Mouse (Mus musculus): Measurements from ENCODE around the gene Prkcd. TPM values are rescaled to one million over a fixed set of nuclear protein-coding genes. Genes with fewer than 3 reads are reported as not detected.

Prkcd gene
- polyA plus RNA-seq, 1 experiment: 29.3 TPM

DNA sequence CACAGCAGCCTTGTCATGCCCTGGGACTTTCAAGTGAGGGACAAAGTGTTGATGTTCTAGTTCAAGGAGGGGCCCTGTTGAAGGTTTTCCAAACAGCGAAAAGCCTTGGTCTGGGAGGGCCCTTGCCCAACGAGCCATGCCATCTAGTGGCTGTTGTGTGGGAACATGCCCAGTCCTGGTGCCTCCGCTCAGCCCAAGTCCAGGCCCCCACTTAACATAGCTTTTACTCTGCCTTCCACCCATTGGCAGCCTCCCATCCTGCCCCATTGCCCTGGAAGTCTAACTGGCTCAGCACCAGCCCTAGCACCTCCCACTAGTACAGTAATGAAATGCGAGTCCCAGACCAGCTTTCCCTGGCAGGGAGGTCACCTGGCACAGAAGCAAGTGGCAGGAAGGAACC is 25.0 kb upstream of the Prkcd start:
- TF ChIP-seq MAX (IDR thresholded peaks at IDR 0.05): no peak
- TF ChIP-seq CTCF (IDR thresholded peaks at IDR 0.05; ENCODE audit: control insufficient read depth, insufficient read depth, insufficient read length): peak; percentile 75
- Histone ChIP-seq H3K27me3 (ENCODE audit: control insufficient read depth, insufficient read depth, insufficient read length) (no peaks in the 10 kb centered on the region), H3ac (ENCODE audit: control insufficient read depth, insufficient read length, low read depth) (no peak overlapping the region), H3K4me3 (ENCODE audit: insufficient read depth, poor library complexity, severe bottlenecking) (no peak overlapping the region), H3K79me2 (ENCODE audit: control insufficient read depth, insufficient read depth) (peaks cover 11% of the 10 kb centered on the region), H3K36me3 (ENCODE audit: control insufficient read depth, insufficient read depth) (no peaks in the 10 kb centered on the region), H3K79me3 (ENCODE audit: low read depth) (peaks cover 3% of the 10 kb centered on the region)

GRCm38 (mm10) chr14:30649745-30650144 is 23.7 kb upstream of the Prkcd start:
- Histone ChIP-seq H3K36me3 (ENCODE audit: control insufficient read depth, insufficient read depth) (no peaks in the 10 kb centered on the region), H3K79me3 (ENCODE audit: low read depth) (no peaks in the 10 kb centered on the region), H3K79me2 (ENCODE audit: control insufficient read depth, insufficient read depth) (peaks cover 5% of the 10 kb centered on the region), H3ac (ENCODE audit: control insufficient read depth, insufficient read length, low read depth) (no peak overlapping the region), H3K4me3 (ENCODE audit: insufficient read depth, poor library complexity, severe bottlenecking) (no peak overlapping the region), H3K27me3 (ENCODE audit: control insufficient read depth, insufficient read depth, insufficient read length) (no peaks in the 10 kb centered on the region)
- TF ChIP-seq MAX (IDR thresholded peaks at IDR 0.05): no peak
- no peak for TF ChIP-seq CTCF (IDR thresholded peaks at IDR 0.05; ENCODE audit: control insufficient read depth, insufficient read depth, insufficient read length)
- no peak for TF ChIP-seq FOSL1 (IDR thresholded peaks at IDR 0.05; ENCODE audit: insufficient read depth, low read length, poor library complexity, severe bottlenecking)
- TF ChIP-seq MYOG (IDR thresholded peaks at IDR 0.05; ENCODE audit: control insufficient read depth, extremely low read depth, insufficient read length): no peak
- no peak for TF ChIP-seq CEBPB (IDR thresholded peaks at IDR 0.05; ENCODE audit: low read depth)

DNA sequence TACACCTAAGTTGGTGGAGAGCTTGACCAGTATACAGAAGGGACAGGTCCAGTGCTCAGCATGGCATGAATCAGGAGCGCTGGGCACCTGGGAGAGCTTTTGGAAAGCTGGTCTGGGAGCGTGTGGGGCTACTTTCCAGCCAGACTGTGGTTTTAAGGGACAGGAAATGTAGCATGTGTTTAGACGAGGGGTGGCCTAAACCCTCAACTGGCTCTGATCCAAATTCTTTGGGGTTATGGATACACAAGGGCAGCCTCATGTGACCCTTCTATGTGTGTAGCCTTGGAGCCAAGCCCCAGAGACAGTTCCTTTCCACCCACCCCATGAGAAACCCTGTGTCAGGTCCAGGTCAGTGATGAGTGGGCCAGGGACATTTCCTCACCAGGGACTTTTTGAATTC is 22.5 kb upstream of the Prkcd start:
- Histone ChIP-seq H3K27me3 (ENCODE audit: control insufficient read depth, insufficient read depth, insufficient read length) (no peaks in the 10 kb centered on the region), H3K79me2 (ENCODE audit: control insufficient read depth, insufficient read depth) (no peaks in the 10 kb centered on the region), H3ac (ENCODE audit: control insufficient read depth, insufficient read length, low read depth) (no peak overlapping the region), H3K36me3 (ENCODE audit: control insufficient read depth, insufficient read depth) (no peaks in the 10 kb centered on the region), H3K79me3 (ENCODE audit: low read depth) (no peaks in the 10 kb centered on the region), H3K4me3 (ENCODE audit: insufficient read depth, poor library complexity, severe bottlenecking) (no peak overlapping the region)
- peak; percentile 21 for TF ChIP-seq MAX (IDR thresholded peaks at IDR 0.05)
- TF ChIP-seq FOSL1 (IDR thresholded peaks at IDR 0.05; ENCODE audit: insufficient read depth, low read length, poor library complexity, severe bottlenecking): no peak
- TF ChIP-seq USF1 (IDR thresholded peaks at IDR 0.05; ENCODE audit: low read depth): peak; percentile 66

DNA sequence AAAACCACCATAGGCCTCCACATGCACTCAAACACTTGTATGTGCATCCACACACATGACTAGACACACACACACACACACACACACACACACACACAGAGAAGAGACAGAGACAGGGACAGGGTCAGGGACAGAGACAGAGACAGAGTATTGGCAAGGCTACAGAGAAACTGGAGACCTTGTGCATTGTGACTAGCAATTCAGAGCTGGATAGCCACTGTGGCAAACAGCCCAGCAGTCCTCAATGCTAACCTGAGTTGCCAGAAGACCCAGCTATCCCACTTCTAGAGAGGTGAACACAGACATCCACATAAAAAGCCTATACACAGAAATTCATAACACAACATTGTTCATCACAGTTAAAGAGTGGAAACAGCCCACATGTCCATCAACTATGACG is 20.5 kb upstream of the Prkcd start:
- no peaks in the 10 kb centered on the region for H3K79me2 ChIP-seq (ENCODE audit: control insufficient read depth, insufficient read depth)
- no peaks in the 10 kb centered on the region for H3K27me3 ChIP-seq (ENCODE audit: control insufficient read depth, insufficient read depth, insufficient read length)
- H3K4me3 ChIP-seq (ENCODE audit: insufficient read depth, poor library complexity, severe bottlenecking): no peak overlapping the region
- no peaks in the 10 kb centered on the region for H3K79me3 ChIP-seq (ENCODE audit: low read depth)
- no peak overlapping the region for H3ac ChIP-seq (ENCODE audit: control insufficient read depth, insufficient read length, low read depth)
- H3K36me3 ChIP-seq (ENCODE audit: control insufficient read depth, insufficient read depth): no peaks in the 10 kb centered on the region
- TF ChIP-seq USF1 (IDR thresholded peaks at IDR 0.05; ENCODE audit: low read depth): no peak
- TF ChIP-seq MYOG (IDR thresholded peaks at IDR 0.05; ENCODE audit: control insufficient read depth, extremely low read depth, insufficient read length): no peak
- no peak for TF ChIP-seq MAX (IDR thresholded peaks at IDR 0.05)
- no peak for TF ChIP-seq FOSL1 (IDR thresholded peaks at IDR 0.05; ENCODE audit: insufficient read depth, low read length, poor library complexity, severe bottlenecking)
- no peak for TF ChIP-seq CTCF (IDR thresholded peaks at IDR 0.05; ENCODE audit: control insufficient read depth, insufficient read depth, insufficient read length)
- no peak for TF ChIP-seq CEBPB (IDR thresholded peaks at IDR 0.05; ENCODE audit: low read depth)
- TF ChIP-seq MYOD1 (IDR thresholded peaks at IDR 0.05; ENCODE audit: control insufficient read depth, insufficient read length, low read depth): no peak

GRCm38 (mm10) chr14:30645066-30645465 is 19.1 kb upstream of the Prkcd start:
- Histone ChIP-seq H3K36me3 (ENCODE audit: control insufficient read depth, insufficient read depth) (no peaks in the 10 kb centered on the region), H3ac (ENCODE audit: control insufficient read depth, insufficient read length, low read depth) (no peak overlapping the region), H3K4me3 (ENCODE audit: insufficient read depth, poor library complexity, severe bottlenecking) (no peak overlapping the region), H3K27me3 (ENCODE audit: control insufficient read depth, insufficient read depth, insufficient read length) (no peaks in the 10 kb centered on the region), H3K79me2 (ENCODE audit: control insufficient read depth, insufficient read depth) (no peaks in the 10 kb centered on the region), H3K79me3 (ENCODE audit: low read depth) (no peaks in the 10 kb centered on the region)
- no peak for TF ChIP-seq CTCF (IDR thresholded peaks at IDR 0.05; ENCODE audit: control insufficient read depth, insufficient read depth, insufficient read length)
- TF ChIP-seq FOSL1 (IDR thresholded peaks at IDR 0.05; ENCODE audit: insufficient read depth, low read length, poor library complexity, severe bottlenecking): no peak
- TF ChIP-seq MYOG (IDR thresholded peaks at IDR 0.05; ENCODE audit: control insufficient read depth, extremely low read depth, insufficient read length): no peak
- TF ChIP-seq MAX (IDR thresholded peaks at IDR 0.05): no peak
- no peak for TF ChIP-seq USF1 (IDR thresholded peaks at IDR 0.05; ENCODE audit: low read depth)
- TF ChIP-seq CEBPB (IDR thresholded peaks at IDR 0.05; ENCODE audit: low read depth): no peak
- no peak for TF ChIP-seq MYOD1 (IDR thresholded peaks at IDR 0.05; ENCODE audit: control insufficient read depth, insufficient read length, low read depth)

DNA sequence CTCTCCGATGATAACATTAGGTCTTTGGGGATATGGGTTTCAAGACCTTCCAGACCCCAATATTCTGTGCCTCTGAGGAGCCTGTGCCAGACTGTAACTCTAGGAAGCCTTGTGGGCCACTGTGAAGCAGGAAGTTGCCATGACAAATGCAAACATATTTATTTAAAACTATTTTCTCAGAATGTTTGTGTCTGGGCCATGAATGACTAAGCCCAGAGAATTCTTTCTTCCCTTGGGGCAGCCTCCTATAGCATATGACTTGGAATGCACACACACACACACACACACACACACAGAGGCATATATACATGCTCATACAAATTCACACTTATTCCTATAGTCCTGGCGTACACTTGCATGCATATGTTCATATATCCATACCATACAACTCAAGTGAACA is 18.0 kb upstream of the Prkcd start:
- no peaks in the 10 kb centered on the region for H3K79me2 ChIP-seq (ENCODE audit: control insufficient read depth, insufficient read depth)
- H3K36me3 ChIP-seq (ENCODE audit: control insufficient read depth, insufficient read depth): no peaks in the 10 kb centered on the region
- TF ChIP-seq CEBPB (IDR thresholded peaks at IDR 0.05; ENCODE audit: low read depth) (no peak), MYOG (IDR thresholded peaks at IDR 0.05; ENCODE audit: control insufficient read depth, extremely low read depth, insufficient read length) (no peak), FOSL1 (IDR thresholded peaks at IDR 0.05; ENCODE audit: insufficient read depth, low read length, poor library complexity, severe bottlenecking) (no peak), CTCF (IDR thresholded peaks at IDR 0.05; ENCODE audit: control insufficient read depth, insufficient read depth, insufficient read length) (no peak), USF1 (IDR thresholded peaks at IDR 0.05; ENCODE audit: low read depth) (no peak), MYOD1 (IDR thresholded peaks at IDR 0.05; ENCODE audit: control insufficient read depth, insufficient read length, low read depth) (no peak), MAX (IDR thresholded peaks at IDR 0.05) (no peak)
- H3K79me3 ChIP-seq (ENCODE audit: low read depth): no peaks in the 10 kb centered on the region
- H3ac ChIP-seq (ENCODE audit: control insufficient read depth, insufficient read length, low read depth): no peak overlapping the region
- H3K27me3 ChIP-seq (ENCODE audit: control insufficient read depth, insufficient read depth, insufficient read length): no peaks in the 10 kb centered on the region
- H3K4me3 ChIP-seq (ENCODE audit: insufficient read depth, poor library complexity, severe bottlenecking): no peak overlapping the region
